Mouse (Mus musculus) neural tube, embryonic 11.5 days (tissue): ENCODE measurements at regions not wholly inside any gene's neighbourhood (a gene's known extent, or its start where the extent isn't known, plus 50 kb on each side); places are given as distances from the start of the nearest gene placed in this dataset.

Source experiments
- ATAC-seq: fragments of 200-750 bp; cut with Nextera tagmentation; 2 replicates; pipeline ENCODE4 v1.8.0; 2017; ENCODE audit warnings: moderate number of reproducible peaks, mild to moderate bottlenecking, moderate TSS enrichment, moderate library complexity; ENCODE audit not compliant: insufficient read depth, low FRiP score, low TSS enrichment
- DNase-seq: peaks from one replicate; pipeline ENCODE4 v3.0.0-alpha.2; 2015; ENCODE audit warnings: low spot score
- H3K27ac ChIP-seq: fragments of 300-500 bp; sonication (generic); 2 replicates; pipeline ENCODE4 v1.5.1; 2014; ENCODE audit warnings: low read depth, mild to moderate bottlenecking, low read length
- H3K27me3 ChIP-seq: fragments of 300-500 bp; sonication (generic); 2 replicates; pipeline ENCODE4 v1.6.1; 2014; ENCODE audit warnings: mild to moderate bottlenecking, low read length, mixed read lengths; ENCODE audit not compliant: control insufficient read depth, insufficient read depth
- H3K36me3 ChIP-seq: fragments of 300-500 bp; sonication (generic); 2 replicates; pipeline ENCODE4 v1.6.1; 2014; ENCODE audit warnings: mild to moderate bottlenecking, low read length, moderate library complexity, mixed read lengths; ENCODE audit not compliant: control insufficient read depth, insufficient read depth
- H3K4me1 ChIP-seq: fragments of 300-500 bp; sonication (generic); 2 replicates; pipeline ENCODE4 v1.6.1; 2014; ENCODE audit warnings: low read length, mixed read lengths; ENCODE audit not compliant: control insufficient read depth, insufficient read depth
- H3K4me2 ChIP-seq: fragments of 300-500 bp; sonication (generic); 2 replicates; pipeline ENCODE4 v1.6.1; 2014; ENCODE audit warnings: low read depth, mild to moderate bottlenecking, moderate library complexity
- H3K4me3 ChIP-seq: fragments of 300-500 bp; sonication (generic); 2 replicates; pipeline ENCODE4 v1.5.1; 2014; ENCODE audit warnings: low read depth, low read length
- H3K9ac ChIP-seq: fragments of 300-500 bp; sonication (generic); 2 replicates; pipeline ENCODE4 v1.6.1; 2014; ENCODE audit warnings: mild to moderate bottlenecking, low read length
- H3K9me3 ChIP-seq: fragments of 300-500 bp; sonication (generic); 2 replicates; pipeline ENCODE4 v1.6.1; 2016; ENCODE audit warnings: low read length; ENCODE audit not compliant: control insufficient read depth
- WGBS: fragments of 180-500 bp; shearing (Covaris S2); extraction: QIAGEN DNeasy Blood & Tissue Kit; methylation state at CpG from one replicate; pipeline ENCODE4 v1.1.7; 2014; 5-methylcytosine and 5-hydroxymethylcytosine counted together

DNA sequence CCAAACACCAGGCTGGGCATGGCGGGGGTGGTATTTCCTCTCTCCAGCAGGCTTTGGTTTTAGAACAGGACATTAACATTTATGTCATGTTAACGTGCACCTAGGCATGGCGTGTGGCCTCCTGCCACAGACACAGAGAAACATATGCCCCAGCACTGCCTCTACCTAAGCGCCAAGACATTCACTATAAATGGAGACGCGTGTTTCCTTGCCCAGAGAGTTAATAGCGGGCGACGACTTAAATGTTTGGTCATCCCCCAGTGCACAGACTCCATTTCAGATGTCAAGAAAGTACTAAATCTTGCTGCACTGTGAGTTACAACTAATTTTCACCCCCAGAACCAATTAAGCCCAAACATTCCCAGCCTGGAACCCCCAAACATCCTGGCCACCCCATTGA is 646.3 kb downstream of the Rab28 start:
- DNase-seq (peak; percentile 20), ATAC-seq (no peak)
- H3K4me3 ChIP-seq = no peak overlapping the region

DNA sequence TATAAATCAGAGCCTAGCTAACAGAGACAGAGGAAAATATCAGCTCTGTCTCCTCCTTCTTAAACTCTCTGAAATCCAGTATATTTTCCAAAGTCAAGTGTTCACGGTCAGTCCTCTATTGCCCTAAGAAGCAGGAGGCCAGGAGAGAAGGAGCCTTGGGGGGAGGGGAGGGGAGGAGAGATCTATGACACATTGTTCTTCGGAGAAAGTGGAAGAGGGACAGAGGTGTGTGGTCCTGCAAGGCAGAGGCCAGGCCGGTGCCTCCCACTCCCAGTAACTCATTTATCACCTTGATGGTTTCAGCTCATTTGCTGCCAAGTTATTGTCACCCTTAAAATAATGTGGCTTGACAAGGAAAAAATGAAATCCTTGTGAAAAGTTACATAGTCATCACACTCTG is 646.7 kb downstream of the Rab28 start:
- DNase-seq (peak; percentile 29), ATAC-seq (no peak)
- Histone ChIP-seq H3K27me3 (no peaks in the 10 kb centered on the region), H3K9ac (no peak overlapping the region), H3K4me1 (no peaks in the 10 kb centered on the region), H3K36me3 (no peaks in the 10 kb centered on the region), H3K9me3 (no peaks in the 10 kb centered on the region), H3K4me3 (no peak overlapping the region), H3K27ac (no peak overlapping the region), H3K4me2 (no peak overlapping the region)
- 36% methylated on average over 3 of the region's 3 CpGs for WGBS

More for the DNA sequence above, 646.3 kb downstream of the Rab28 start:
- no peaks in the 10 kb centered on the region for H3K36me3 ChIP-seq
- no peaks in the 10 kb centered on the region for H3K27me3 ChIP-seq
- no peak overlapping the region for H3K9ac ChIP-seq
- no peak overlapping the region for H3K27ac ChIP-seq
- no peaks in the 10 kb centered on the region for H3K9me3 ChIP-seq
- no peak overlapping the region for H3K4me2 ChIP-seq
- no peaks in the 10 kb centered on the region for H3K4me1 ChIP-seq
- WGBS = 76% methylated on average over 9 of the region's 9 CpGs

DNA sequence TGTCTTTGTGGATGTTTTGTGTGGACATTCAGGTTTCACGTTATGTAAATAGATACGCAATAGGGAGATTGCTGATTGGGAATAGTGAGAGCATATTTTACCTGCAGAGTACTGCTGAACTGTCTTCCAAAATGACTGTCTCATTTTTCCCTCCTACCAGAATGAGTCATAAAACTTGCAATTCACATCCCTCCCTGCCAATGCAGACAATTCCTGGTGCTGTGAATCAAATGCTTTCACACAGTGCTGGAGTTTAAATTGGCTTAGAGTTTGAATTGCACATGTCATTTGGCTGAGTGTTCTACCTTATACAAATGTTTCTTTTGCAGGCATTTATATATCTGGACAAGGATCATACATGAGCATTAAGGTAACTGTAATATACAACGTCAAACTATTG is 649.9 kb downstream of the Rab28 start:
- H3K9me3 ChIP-seq = no peaks in the 10 kb centered on the region

DNA sequence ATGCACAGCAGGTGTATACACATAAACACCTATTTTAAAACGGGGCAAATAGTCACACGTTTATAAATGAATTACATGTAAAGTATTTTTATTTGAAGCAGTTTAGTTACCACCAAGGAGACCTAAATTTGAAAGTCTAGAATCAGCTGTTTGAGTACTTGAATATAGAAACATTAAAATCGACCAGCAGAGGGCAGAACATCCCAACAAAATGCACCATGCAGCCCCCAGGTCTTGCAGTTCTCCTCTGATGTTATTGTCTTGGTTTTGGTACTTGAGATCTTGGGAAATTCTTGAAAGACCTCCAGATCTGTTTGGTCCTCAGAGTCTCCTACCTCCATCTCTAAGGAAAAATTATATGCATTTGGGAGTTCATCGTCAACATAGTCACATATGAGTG is 656.0 kb downstream of the Rab28 start:
- Histone ChIP-seq H3K9ac (no peak overlapping the region), H3K4me3 (no peak overlapping the region), H3K4me2 (no peak overlapping the region), H3K27me3 (no peaks in the 10 kb centered on the region), H3K27ac (no peak overlapping the region), H3K4me1 (no peaks in the 10 kb centered on the region), H3K36me3 (no peaks in the 10 kb centered on the region), H3K9me3 (no peaks in the 10 kb centered on the region)
- 29% methylated on average over 4 of the region's 4 CpGs for WGBS
- ATAC-seq (no peak; the same call in 1 of the 2 replicates), DNase-seq (no peak)

More for the DNA sequence above, 649.9 kb downstream of the Rab28 start:
- 95% methylated on average over 3 of the region's 3 CpGs for WGBS
- Histone ChIP-seq H3K27me3 (no peaks in the 10 kb centered on the region), H3K27ac (no peak overlapping the region), H3K36me3 (no peaks in the 10 kb centered on the region), H3K4me1 (no peaks in the 10 kb centered on the region), H3K4me2 (no peak overlapping the region), H3K4me3 (no peak overlapping the region), H3K9ac (no peak overlapping the region)
- ATAC-seq (no peak), DNase-seq (no peak)

DNA sequence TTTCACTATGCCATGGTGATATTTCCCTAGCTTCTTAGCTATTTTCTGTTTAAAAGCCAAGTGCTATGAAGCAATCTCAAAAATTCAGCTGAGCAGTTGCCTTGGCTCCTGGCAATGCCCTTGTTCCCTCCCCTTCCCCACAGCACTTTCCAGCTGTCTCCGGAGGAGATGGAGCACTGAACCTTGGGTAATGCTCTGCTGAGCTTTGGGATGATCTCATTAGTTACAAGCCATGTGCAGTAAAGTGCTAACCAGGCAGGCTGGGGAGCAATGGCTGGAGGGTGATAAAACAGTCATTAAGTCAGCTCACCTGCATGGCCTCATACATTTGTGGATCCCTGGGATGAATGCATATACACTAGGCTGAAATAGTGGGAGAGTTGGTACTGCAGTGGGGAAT is 659.4 kb downstream of the Rab28 start:
- no peaks in the 10 kb centered on the region for H3K27me3 ChIP-seq
- ATAC-seq (no peak), DNase-seq (no peak)
- H3K9me3 ChIP-seq = no peaks in the 10 kb centered on the region
- no peaks in the 10 kb centered on the region for H3K4me1 ChIP-seq
- no peak overlapping the region for H3K4me2 ChIP-seq
- 48% methylated on average over 1 of the region's 1 CpGs for WGBS
- no peak overlapping the region for H3K9ac ChIP-seq
- no peaks in the 10 kb centered on the region for H3K36me3 ChIP-seq
- H3K27ac ChIP-seq = no peak overlapping the region
- H3K4me3 ChIP-seq = no peak overlapping the region

DNA sequence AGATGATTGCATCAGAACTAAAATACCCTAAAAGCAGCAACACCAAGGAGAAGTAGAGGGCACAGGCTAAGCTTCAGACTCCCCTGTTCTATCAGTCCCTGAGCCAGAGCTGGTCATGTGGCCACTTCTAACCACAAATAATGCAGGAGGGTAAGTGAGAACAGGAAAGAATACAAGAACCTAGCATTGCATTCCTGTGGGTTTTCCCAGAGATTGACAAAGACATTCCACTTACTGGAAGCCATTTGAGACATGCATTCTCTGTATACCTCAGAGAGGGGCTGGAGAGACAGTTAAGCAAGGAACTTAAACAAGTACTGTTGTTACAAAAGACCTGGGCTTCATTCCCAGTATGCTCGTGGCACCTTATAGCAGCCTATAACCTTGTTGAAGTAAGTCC is 662.7 kb downstream of the Rab28 start:
- Histone ChIP-seq H3K27me3 (no peaks in the 10 kb centered on the region), H3K4me1 (no peaks in the 10 kb centered on the region), H3K9me3 (no peaks in the 10 kb centered on the region), H3K27ac (no peak overlapping the region), H3K4me3 (no peak overlapping the region), H3K4me2 (no peak overlapping the region), H3K36me3 (no peaks in the 10 kb centered on the region), H3K9ac (no peak overlapping the region)
- WGBS = 70% methylated on average over 1 of the region's 1 CpGs
- ATAC-seq (no peak), DNase-seq (no peak)

DNA sequence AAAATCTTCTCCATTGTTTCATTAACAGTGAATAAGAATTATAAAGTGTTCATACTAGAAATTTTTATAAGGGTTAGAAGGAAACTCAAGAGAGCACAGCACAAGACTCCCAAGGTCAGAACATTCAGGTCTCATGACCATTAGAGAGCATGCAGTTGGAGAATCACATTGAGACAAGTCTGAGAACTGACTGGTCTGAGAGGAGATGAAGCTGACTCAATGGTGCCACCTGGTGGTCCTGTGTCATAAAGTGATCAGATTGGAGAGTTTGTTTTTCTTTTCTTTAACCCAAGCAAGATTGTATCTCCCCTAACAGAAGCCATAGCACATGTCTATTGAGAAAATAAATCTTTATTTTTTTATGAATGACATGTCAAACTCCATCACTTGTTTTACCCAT is 663.5 kb downstream of the Rab28 start:
- H3K27me3 ChIP-seq = no peaks in the 10 kb centered on the region
- no peaks in the 10 kb centered on the region for H3K4me1 ChIP-seq
- ATAC-seq (peak; percentile 83; the same call in 1 of the 2 replicates), DNase-seq (peak; percentile 53)
- no peaks in the 10 kb centered on the region for H3K9me3 ChIP-seq
- H3K36me3 ChIP-seq = no peaks in the 10 kb centered on the region
- H3K4me2 ChIP-seq = no peak overlapping the region
- no peak overlapping the region for H3K9ac ChIP-seq
- H3K4me3 ChIP-seq = no peak overlapping the region
- H3K27ac ChIP-seq = no peak overlapping the region

DNA sequence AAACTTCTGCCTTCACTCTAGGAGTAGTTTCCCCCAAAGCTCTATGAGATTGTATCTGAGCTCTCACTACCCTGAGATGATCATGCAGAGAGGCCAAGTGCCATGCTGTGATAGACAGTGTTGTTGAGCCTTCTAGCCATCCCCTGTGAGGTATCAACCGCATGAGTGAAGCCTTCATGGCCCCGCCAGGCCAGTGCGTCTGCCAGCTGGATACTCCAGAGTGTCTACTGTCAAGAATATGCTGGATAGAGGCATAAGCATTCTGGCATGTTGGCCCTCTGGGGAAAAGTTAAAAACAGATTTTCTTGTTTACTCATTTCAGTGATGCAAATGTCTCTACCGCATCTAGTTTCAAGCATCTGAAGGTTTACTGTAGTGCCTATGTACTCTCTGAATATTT is 669.2 kb downstream of the Rab28 start:
- Histone ChIP-seq H3K4me1 (no peaks in the 10 kb centered on the region), H3K27me3 (no peaks in the 10 kb centered on the region)
- ATAC-seq = no peak

DNA sequence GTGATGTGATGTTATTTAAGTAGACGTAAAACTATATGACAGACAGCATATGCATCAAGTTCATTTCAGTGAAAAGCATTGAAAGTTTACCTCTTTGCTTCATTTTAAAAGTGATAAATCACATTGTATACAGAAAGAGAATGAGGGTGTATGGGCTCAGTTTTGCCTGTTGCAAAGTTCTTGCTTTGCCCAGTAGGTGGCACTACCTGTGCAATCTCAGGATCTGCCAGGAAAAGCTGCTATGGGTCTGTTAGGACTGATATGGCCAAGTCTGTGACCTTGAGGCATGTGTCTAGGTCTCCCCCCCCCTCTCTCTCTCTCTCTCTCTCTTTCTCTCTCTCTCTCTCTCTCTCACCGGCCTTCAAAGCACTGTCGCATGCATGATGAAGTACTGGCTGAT is 701.3 kb downstream of the Rab28 start:
- Histone ChIP-seq H3K4me1 (no peaks in the 10 kb centered on the region), H3K4me2 (no peak overlapping the region), H3K9ac (no peak overlapping the region), H3K36me3 (no peaks in the 10 kb centered on the region), H3K9me3 (no peaks in the 10 kb centered on the region), H3K27me3 (no peaks in the 10 kb centered on the region), H3K4me3 (no peak overlapping the region), H3K27ac (no peak overlapping the region)
- WGBS = 70% methylated on average over 3 of the region's 3 CpGs
- peak; percentile 48; the same call in 1 of the 2 replicates for ATAC-seq
- DNase-seq = peak; percentile 24

More for the DNA sequence above, 669.2 kb downstream of the Rab28 start:
- Histone ChIP-seq H3K9me3 (no peaks in the 10 kb centered on the region), H3K36me3 (no peaks in the 10 kb centered on the region), H3K4me3 (no peak overlapping the region), H3K27ac (no peak overlapping the region), H3K4me2 (no peak overlapping the region), H3K9ac (no peak overlapping the region)
- DNase-seq = no peak
- 90% methylated on average over 4 of the region's 4 CpGs for WGBS
